17 mouse cellular contexts compared by ENCODE assay signal in genomic region chr8:86214399-86214798, GRCm38 (mm10).
"Had no signal": no experiment of that assay in that cellular context is flagged by ENCODE, and none has a peak within 500 bp of the region (broad histone marks: within the 10 kb centered on the region; RNA-seq: fewer than 3 reads in every experiment).

No protein-coding gene starts in this region.

- DNase-seq: gastrocnemius, adult 2 months; gastrocnemius, postnatal 10 days; gastrocnemius, postnatal 25 days; heart, adult 18-20 months; heart, postnatal 10 days; heart, postnatal 4 days; kidney, adult 18-20 months; kidney, adult 8-10 months; kidney, postnatal 10 days; kidney, postnatal 36 days; layer of hippocampus, postnatal 36 days; left cerebral cortex, postnatal 4 days had no signal

- ATAC-seq: hindbrain, embryonic 16.5 days; inflammation-experienced regulatory T-cells, adult 6 months; intestine, embryonic 15.5 days; intestine, postnatal 0 days; liver, embryonic 12.5 days had no signal
